Mouse (Mus musculus) retina, postnatal 1 day (tissue): Measurements from ENCODE around the gene Wdr19.
"Not testable (repeated sequence)": the region's sequence is repeated elsewhere in the genome, so short reads cannot be mapped to it uniquely, and the experiment has no call there.

ENCODE experiments used
- DNase-seq: peaks from one replicate; pipeline ENCODE4 v3.0.0-alpha.2; 2012

Wdr19 gene

DNA sequence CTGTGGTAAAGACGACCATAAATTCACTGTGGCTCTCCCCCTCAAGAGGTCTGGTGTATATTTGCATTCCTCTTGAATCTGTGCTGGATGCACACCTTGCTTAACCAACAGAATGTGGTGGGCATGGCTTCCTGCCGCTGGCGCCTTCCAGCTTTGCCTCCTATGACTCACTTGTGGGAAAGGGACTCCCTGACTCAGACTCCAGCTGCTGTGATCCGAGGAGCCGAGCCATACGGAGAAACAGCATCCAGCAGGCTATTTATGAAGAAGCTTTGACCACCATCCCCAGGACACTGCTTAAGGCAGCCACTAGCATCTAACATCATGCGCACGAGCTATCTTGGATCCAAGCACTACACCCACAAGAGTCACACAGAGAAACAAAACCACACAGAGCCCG lies 5.1 kb upstream of the Wdr19 start:
- DNase-seq = no peak

DNA sequence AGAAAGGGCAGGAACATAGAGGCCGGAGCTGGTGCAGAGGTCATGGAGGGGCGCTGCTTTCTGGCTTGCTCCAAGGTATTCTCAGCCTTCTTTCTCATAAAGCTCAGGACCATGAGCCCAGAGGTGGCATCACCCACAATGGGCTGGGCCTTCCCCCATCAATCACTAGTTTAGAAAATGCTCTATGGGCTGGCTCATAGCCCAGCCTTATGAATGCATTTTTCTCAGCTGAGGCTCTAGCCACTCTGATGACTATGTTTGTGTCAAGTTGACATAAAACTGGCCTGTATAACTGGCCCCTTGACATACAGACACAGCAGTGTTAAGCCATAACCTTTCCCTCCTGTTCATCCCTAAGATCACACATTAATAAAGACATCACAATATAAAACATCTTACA lies 5.2 kb downstream of the Wdr19 start:
- no peak for DNase-seq

DNA sequence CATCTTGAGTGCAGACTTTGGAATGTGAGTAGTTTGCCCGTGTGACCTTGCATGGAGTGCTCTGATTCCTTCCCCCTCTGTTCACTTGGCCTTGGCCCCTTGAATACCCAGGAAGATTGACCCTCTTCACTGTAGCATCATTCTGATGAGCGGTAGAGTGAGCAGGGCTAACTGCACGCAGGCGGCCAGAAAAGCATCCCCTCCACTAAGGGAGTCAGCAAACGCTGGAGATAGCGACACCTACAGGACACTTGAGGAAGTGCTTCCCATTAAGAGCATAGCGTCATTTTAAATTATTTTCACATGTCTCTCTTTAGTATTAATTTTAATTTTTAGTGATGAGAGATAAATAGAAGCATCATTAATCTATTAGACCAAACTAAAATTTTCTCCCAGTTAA lies 13.8 kb downstream of the Wdr19 start:
- peak; percentile 66 for DNase-seq

DNA sequence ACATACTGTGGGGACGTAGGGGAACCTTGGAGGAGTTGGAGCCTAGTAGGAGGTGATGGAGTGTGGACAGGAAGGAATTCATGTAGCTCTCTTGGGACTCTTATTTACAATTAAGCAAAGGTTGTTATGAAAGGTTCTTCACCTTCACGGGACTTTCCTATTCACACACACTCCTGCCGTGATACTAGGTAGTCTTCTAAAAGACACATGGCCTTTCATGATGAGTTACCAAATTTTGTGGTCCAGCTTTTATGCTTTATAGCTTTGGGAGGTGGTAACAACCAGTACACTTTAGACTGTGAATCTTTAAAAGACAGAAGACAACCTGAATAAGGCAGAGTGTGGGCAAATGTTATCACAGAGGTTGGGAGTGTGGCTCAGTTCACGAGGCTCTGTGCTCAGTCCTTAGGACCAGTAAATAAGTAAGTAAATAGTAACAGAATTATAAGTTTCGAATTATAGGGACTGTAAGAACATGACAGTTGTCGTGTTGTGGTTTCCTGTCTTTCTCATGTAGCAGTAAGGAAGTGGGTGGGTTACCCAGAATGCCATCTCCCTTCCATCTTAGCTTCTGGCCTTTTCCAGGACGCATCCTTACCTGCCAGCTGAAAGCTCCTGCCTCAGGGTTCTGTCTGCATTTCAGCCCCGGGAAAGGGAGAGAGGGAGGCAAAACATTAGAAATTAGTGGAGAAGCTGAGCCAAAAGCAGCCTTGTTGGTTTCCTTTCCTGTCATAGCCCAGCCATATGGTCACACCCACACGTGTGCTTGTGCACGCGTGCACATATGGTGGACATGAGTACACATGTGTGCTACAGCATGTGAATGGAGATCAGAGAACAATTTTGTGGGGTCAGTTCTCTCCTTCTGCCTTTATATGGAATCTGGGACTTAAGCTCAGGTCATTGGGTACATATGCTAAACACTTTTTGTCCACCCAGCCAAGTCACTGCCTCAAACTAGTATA lies 18.1 kb downstream of the Wdr19 start:
- DNase-seq = no peak

DNA sequence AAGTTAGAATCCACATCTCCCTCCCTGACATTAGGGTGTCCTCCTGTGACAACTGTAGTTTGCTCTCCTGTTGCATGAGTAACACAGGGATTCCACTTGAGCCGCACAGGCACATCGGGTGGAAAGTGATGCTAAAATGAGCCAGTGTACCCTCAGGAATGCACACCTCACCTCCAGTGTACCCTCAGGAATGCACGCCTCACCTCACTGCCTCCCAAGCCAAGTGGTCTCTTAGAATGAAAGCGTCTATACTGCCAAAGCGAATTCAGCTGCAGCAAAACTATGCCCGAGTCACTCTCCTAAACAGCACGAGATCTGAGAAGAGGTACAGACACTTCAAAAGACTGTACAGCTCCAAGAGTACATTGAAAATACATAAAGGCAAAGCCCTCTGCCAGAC lies 21.5 kb downstream of the Wdr19 start:
- DNase-seq = no peak

DNA sequence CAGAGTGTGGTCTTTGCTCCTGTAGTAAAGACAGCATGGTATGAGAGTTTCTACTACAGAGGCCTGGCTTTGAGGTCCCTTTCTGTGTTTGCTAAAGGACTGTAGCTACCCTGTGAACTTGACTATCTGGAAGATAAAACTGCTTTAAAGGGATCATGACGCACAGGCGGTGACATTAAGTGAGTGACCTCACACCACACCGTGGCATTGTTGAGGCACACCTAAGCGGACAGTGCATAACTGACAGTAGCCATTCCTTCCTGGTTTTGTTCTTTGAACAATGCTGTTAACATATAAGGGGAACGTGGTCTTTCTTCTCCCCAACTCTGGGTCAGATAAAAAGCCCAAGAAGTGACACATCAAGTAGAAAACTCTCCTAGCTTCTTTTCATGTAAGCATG lies 24.6 kb downstream of the Wdr19 start:
- no peak for DNase-seq

DNA sequence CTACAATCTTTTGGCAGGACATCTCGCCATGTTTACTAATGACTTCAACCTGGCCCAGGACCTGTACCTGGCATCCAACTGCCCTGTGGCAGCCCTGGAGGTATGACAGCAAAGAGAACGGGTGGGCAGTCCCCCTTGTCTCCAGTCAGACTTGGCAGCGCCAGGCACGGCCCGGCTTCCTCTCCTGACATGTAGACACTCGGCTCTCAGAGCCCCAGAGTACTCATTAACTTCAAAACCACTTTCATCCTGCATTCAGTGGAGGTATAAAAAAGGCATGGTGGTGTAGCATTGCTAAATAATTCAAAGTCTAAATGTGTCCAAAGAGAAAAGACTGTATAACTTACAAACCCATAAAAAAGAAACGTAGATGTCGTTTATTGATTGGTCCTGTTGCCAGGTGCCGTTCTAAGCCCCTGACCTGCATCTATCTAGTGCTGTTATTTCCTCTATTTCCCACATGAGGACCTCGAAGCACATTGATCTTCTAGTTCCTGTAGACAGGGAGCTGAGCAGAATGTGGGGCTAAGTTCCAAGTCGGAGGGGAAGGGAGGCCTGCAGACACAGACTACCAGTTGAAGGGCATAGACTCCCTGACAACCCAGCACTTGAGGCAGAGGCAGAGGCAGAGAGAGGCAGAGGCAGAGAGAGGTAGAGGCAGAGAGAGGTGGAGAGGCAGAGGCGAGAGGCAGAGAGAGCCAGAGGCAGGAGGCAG lies 31.9 kb downstream of the Wdr19 start:
- no peak for DNase-seq

DNA sequence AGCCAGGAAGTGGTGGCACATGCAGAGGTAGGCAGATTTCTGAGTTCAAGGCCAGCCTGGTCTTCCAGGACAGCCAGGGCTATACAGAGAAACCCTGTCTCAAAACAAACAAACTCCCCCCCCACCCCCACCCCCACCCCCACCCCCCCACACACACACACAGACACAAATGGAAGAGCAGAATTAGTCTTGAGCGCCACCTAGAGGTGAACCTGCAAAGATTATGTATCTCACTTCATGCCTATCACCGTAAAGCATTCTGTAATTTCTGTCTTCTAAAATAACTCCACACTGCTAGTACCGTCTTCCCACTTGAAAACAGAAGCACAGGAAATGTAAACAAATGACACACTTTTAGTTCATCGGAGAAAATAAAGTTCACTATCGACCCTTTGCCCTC lies 43.2 kb downstream of the Wdr19 start:
- peak; percentile 79 for DNase-seq

DNA sequence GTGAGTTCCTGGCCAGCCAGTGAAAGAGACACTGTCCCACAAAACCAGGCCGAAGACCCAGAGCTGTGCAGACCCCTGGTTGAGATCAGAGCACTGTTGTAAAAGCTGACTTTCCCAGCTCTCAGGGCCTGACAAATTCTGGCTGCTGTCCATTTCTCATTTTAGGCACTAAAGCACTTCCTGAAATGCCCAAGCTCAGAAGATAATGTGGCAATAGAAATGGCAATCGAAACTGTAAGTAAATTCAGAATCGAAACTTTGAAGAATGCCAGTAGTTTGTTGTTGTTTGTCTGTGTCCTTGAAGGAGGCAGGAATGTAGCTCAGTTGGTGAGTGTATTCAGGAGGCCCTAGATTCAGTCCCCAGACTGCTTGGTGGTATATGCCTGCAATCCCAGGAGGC lies 47.8 kb downstream of the Wdr19 start:
- no peak for DNase-seq

DNA sequence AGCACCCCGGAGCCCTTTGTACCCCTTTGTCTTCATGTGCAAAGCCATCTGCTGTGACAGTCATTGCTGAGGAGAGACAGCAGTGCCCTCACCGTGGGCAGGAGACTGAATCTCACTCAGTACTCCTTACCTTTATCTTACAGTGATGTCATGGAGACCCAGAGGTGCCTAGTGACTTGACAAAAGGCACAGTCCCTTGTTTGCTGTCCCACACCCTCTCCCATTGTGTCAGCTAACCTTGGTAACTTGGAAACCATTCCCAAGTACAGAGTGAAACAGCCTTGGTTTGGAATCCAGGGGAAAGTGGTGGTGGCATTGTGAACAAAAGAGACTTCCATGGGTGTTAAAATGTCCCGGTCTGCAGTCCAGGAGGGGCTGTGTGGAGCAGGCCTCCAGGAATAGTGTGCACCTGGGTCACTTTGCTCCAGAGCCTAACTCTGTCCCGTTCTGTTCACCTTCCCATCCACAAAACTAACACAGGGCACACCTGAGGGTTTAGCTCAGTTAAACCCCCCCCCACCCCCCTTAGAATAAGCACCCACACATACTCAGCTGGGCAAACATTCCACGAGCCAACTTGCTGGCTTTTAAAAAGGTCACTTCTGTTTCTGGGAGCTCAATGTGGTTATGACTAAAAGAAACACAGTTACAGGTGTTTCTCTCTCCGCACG lies 50.8 kb downstream of the Wdr19 start:
- DNase-seq = peak; percentile 22

DNA sequence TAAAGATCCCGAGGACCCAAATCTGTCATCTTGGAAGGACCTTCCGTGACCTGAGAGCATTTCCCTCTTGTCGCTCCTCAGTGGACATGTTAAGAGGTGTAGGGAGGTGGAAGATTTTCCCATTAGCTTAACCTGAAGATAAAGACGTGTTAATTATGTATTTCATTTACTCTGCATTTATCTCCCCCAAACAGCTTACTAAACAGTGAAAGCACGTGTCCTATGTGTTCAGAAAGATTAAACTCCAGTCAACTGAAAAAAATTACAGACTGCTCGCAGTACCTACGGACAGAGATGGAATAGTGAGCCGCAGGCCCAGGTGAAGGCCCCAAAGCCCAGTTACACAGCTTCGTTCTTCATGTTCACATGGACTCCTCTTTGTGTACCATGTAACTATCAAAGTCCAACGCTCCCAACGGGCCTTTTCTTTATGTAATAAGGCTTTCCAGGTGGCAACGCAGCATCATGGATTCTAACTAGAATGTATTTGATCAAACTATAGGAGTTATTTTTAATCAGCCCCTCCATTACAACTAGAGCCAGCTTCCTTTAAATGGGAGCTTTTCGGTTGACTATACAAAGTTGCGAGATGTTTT lies 58.5 kb downstream of the Wdr19 start:
- DNase-seq = no peak

DNA sequence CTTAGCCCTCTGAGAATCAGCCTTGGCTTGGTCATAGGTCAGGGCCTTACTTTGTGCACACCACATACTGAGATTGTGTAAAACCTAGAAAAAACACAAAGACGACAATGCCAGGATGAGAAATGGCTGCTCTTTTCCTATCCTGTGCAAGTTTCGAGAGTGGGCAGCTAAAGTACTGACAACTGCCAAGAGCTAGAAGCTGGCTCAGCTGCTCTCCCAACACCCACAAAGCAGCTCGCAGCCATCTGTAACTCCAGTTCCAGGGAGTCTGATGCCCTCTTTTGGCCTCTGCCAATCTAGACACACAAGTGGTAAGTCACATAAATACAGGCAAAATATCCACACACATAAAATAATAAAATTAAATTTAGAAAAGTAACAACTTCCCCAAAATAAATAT lies 74.5 kb downstream of the Wdr19 start:
- no peak for DNase-seq

DNA sequence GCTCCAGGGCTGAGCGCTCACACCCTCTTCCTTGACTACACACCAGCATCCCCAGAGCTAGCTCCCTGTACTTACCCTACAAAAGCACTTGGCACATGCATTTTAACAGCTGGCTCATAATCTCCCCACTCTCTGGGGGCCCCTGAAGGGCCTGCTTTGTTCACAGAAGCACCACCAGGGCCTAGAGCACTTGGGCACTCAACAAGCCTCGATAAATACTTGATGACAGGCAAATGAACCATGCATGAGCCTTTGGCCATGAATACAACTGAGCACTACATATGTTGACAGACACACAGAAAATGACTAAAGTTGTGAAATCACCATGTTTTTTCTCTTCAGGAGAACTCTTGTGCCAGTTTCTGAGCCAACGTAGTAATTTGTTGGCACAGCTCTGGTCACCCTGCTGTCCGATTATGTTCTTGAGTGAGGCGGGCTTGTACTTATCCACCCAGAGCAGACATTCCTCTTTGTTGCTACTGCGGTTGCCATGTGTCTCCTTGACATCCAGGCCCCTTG lies 79.7 kb downstream of the Wdr19 start:
- peak; percentile 78 for DNase-seq

DNA sequence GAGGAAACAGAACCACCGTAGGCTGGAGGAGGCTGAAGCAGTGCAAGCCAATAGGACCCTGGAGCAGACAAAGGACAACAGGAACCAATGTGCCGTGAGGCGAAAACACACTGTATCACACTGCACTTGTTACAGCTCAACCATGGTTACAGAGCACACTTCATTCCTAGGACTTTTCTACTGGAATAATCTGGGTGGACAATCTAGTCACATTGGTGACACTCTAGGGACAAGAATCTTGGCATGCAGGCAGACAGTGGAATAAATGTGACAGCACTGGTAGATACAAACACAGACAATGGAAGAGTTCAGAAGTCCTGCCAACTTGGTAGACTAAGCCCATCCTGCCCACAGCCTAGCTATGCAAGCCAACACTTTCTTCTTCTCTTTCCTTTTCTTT lies 81.7 kb downstream of the Wdr19 start:
- DNase-seq = no peak

DNA sequence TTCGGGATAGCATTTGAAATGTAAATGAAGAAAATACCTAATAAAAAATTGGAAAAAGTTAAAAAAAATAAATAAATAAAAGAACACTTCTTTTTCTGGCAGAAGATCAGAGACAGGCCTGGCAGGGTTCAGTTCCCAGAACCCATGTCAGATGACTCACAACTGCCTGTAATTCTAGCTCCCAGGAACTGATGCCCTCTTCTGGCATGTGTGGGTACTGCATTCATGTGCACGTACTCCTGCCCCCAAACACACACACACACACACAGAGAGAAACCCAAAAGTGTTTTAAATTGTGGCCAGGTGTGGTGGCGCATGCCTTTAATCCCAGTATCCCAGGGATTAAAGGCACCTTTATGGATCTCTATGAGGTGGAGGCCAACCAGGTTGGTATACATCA lies 84.7 kb downstream of the Wdr19 start:
- peak; percentile 20 for DNase-seq

DNA sequence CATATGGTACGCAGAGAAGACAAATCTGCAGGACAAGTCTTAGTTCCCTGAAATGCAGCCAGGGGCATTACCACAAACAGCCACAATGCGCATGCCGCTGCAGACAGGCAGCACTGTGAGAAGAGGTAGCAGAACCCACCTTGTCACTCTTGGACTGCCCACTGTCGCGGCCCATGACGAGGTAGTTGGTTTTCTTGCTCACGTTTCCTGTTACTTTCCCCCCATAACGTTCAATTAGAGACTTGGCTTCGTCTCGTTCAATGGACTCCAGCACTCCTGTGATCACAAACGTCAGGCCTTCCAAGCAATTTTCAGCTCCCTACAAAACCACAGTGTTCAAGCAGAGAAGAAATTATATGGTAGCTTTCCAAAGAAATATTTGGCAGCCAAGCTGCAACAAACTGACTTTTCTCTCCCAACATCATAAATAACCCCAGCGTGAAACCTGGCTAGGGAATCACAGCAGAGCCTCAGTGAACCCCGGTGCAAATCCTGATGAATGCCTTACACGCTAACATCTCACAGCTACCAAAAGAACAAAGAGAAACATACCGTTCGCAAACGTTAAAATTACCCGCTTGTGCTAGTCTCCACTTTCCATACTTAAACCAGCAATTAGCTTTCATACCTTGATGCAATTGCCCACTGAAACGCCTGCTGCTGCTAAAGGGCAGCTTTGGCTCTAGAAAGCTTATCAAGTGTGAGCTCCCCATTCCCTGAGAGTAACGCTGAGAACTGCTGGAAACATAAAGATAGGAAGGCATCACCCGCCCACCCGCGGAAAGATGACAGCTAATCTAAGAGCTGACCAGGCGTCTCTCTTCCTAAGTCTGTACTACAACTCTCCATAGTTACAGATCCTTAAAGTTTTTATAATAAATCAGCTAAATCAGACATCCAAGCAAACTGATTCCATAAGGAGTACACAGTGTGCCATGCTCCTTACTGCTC lies 88.5 kb downstream of the Wdr19 start:
- DNase-seq = no peak

DNA sequence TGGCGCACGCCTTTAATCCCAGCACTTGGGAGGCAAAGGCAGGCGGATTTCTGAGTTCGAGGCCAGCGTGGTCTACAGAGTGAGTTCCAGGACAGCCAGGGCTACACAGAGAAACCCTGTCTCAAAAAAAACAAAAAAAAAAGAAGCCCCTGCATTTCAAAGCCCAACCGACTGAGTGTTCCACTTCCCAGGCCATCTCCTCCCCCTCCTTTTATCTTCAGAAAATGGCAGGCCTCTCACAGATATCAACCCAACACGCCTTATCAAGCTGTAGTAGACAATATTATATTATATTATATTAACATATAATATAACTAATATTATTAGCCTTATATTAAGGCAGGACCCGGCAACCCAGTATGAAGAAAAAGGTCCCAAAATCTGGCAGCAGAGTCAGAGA lies 89.5 kb downstream of the Wdr19 start:
- DNase-seq = not testable (repeated sequence)

DNA sequence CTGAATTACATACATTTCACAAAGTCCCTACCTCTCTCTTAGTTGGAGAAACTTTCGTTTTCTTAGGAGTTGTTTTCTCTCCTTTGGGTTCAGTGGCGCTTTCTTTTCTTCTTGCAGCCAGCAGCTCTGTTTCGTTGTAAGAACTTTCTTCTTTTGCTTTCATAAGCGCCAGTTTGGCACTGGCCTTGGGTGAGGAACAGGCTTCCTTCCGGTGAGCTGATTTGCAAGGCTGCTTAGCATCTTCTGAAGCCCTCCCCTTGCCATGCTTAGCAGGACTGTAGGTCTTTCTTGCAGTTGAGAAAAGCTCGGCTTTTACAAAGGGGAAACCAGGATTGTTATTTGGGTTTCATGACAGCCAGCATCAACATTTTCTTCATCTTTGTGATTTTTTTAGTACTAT lies 94.1 kb downstream of the Wdr19 start:
- no peak for DNase-seq

DNA sequence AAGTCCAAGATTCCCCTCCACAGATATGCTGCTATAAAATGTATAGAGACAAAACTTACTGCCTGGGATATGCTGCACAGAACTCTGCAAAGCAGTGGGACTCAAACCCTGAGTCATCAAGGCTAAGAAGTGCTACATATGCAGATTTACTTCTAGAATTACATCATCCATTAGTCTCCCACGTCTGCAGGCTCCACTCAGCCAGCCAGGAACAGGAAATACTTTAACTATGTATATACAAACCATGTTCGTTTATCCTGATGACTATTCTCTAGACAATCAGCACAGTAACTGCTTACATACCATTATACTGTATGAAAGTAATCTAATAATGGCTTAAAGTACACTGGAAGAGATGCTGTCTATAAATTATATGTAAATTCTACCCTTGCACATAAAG lies 94.8 kb downstream of the Wdr19 start:
- no peak for DNase-seq

DNA sequence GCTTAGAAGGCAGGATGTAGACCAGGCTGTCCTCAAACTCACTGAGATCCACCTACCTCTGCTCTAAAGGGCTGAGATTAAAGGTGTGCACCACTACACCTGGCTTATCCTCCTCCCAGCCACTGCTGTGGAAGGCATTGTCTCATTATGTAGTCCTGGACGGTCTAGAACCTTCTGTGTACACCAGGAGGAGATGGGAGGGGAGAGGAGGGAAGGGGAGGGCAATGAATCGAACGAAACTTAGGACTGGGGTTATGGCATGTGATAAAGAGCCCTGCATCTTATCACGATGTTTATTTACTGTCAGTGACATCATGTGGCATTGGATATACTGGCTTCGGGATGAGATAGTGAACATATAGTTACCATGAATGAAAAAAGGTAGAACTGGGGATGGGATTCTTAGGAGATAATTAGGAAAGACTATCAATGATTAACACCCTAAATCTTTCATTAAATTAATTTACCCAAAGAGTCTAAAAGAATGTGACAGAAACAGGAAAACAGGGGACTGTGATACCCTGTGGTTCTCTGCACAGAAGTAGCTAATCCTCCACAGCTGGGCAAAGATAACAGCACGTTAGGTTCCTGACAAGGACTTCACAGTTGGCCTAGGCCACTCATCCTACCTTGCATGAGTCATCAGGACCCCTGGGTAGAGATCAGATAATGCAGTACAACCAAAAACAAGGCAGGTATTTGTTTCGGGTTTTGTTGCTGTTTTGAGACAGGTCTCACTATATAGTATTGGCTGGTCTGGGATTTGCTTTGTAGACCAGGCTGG lies 98.9 kb downstream of the Wdr19 start:
- no peak for DNase-seq

DNA sequence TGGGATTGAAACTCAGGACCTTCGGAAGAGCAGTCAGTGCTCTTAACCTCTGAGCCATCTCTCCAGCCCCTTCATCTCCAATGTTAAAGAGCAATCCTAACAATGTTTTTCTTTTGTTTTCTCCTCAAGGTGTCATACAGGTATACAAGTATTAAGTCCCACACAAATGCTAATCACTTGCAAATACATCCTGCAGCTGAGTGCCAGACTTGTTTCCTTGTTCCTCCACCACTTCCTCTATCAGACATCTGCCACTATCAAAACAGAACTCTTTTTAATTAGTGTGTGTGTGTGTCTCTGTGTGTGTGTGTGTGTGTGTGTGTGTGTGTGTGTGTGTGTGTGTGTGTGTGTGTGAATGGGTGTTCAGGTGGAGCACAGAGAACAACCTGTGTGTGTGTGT lies 100.1 kb downstream of the Wdr19 start:
- not testable (repeated sequence) for DNase-seq
